Mouse (Mus musculus) midbrain, embryonic 10.5 days (tissue): ENCODE results near the gene Mrpl48. TPM values are rescaled to one million over a fixed set of nuclear protein-coding genes. Genes with fewer than 3 reads are reported as not detected.

Source experiments
- DNase-seq: peaks from one replicate; pipeline ENCODE4 v3.0.0-alpha.2; 2017; ENCODE audit warnings: low spot score
- H3K27ac ChIP-seq: fragments of 300-500 bp; sonication (generic); replicated peaks from 2 replicates; pipeline ENCODE4 v1.5.1; 2016; ENCODE audit warnings: mild to moderate bottlenecking
- H3K27me3 ChIP-seq: fragments of 300-500 bp; sonication (generic); 2 replicates; pipeline ENCODE4 v1.6.1; 2016; ENCODE audit warnings: low read depth, mild to moderate bottlenecking; ENCODE audit not compliant: poor library complexity, severe bottlenecking
- H3K36me3 ChIP-seq: fragments of 300-500 bp; sonication (generic); 2 replicates; pipeline ENCODE4 v1.6.1; 2016; ENCODE audit warnings: mild to moderate bottlenecking, moderate library complexity
- H3K4me1 ChIP-seq: fragments of 300-500 bp; sonication (generic); 2 replicates; pipeline ENCODE4 v1.6.1; 2016
- H3K4me3 ChIP-seq: fragments of 300-500 bp; sonication (generic); 2 replicates; pipeline ENCODE4 v1.5.1; 2016; ENCODE audit warnings: mild to moderate bottlenecking, moderate library complexity
- H3K9me3 ChIP-seq: fragments of 300-500 bp; sonication (generic); replicated peaks from 2 replicates; pipeline ENCODE4 v1.6.1; 2016; ENCODE audit warnings: mild to moderate bottlenecking
- WGBS: fragments of 180-500 bp; shearing (Covaris S2); methylation state at CpG from one replicate; pipeline ENCODE4 v1.1.7; 2016; 5-methylcytosine and 5-hydroxymethylcytosine counted together
- polyA plus RNA-seq: library from polyadenylated mRNA; unstranded; fragments of >200 nt; fragmentation: Nextera tagmentation; extraction: Ambion mirVana; gene quantifications from 2 replicates; pipeline ENCODE4 v1.2.1, GENCODE M21; 2016

The Mrpl48 gene
- polyA plus RNA-seq, 1 experiment from 2014 or later: 63.2 TPM

- 92% methylated on average over 4 of the region's 4 CpGs for WGBS
- H3K27ac ChIP-seq: no peak overlapping the region
- no peak for DNase-seq
These were observed 8.2 kb upstream of the Mrpl48 start for GRCm38 (mm10) chr7:100616121-100616857.

GRCm38 (mm10) chr7:100608910-100609309 is 809 bp upstream of the Mrpl48 start:
- Histone ChIP-seq H3K27me3 (peaks cover 10% of the 10 kb centered on the region; the same call in 1 of the 2 replicates), H3K4me1 (peaks cover 25% of the 10 kb centered on the region), H3K36me3 (no peaks in the 10 kb centered on the region), H3K27ac (peak overlapping the region; percentile 91), H3K9me3 (no peaks in the 10 kb centered on the region), H3K4me3 (peak overlapping the region; percentile 65)
- WGBS: 29% methylated on average over 4 of the region's 4 CpGs
- no peak for DNase-seq

More at GRCm38 (mm10) chr7:100616121-100616857, 8.2 kb upstream of the Mrpl48 start:
- no peak overlapping the region for H3K4me3 ChIP-seq
- no peaks in the 10 kb centered on the region for H3K9me3 ChIP-seq
- H3K36me3 ChIP-seq: 0 out of 2 replicates have a peak, but pooled peaks cover 3% of the 10 kb centered on the region
- no peaks in the 10 kb centered on the region for H3K27me3 ChIP-seq
- H3K4me1 ChIP-seq: no peaks in the 10 kb centered on the region

GRCm38 (mm10) chr7:100607214-100608129 is 629 bp downstream of the Mrpl48 start, which contains the start of gene Rab6a:
Gene Rab6a (plus strand): TSS chr7:100607410.
- peak; percentile 99 for DNase-seq
- H3K9me3 ChIP-seq: no peaks in the 10 kb centered on the region
- peak within 1 kb of the TSS; percentile 91 for H3K27ac ChIP-seq
- WGBS: under 1% methylated on average over 105 of the region's 105 CpGs
- peak within 1 kb of the TSS; percentile 65 for H3K4me3 ChIP-seq
- H3K27me3 ChIP-seq: peaks cover 10% of the 10 kb centered on the region; the same call in 1 of the 2 replicates
- peaks cover 25% of the 10 kb centered on the region for H3K4me1 ChIP-seq
- H3K36me3 ChIP-seq: no peaks in the 10 kb centered on the region

DNA sequence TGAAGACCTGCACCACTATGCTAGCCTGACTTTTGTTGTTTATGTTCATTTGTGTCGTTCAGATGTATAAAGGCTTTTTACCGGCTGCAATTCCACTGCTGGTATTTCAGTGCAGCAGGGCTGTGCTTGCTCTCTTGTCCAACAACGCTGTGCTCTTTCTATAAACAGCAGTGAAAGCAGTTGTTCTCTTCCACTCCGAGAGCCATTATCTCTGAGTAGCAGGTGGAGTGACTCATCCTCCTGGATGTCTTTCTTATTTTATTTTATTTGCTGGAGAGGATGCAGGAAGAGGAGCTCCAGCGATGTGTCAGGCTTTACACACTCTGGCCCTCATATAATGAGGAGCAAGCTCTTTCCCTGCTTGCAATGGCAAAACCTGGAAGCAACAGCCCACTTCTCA is 7.9 kb downstream of the Mrpl48 start:
- Histone ChIP-seq H3K36me3 (no peaks in the 10 kb centered on the region), H3K9me3 (no peaks in the 10 kb centered on the region; the same call in 1 of the 2 replicates), H3K4me1 (no peaks in the 10 kb centered on the region), H3K27ac (no peak overlapping the region), H3K4me3 (no peak overlapping the region), H3K27me3 (peaks cover 6% of the 10 kb centered on the region; the same call in 1 of the 2 replicates)
- DNase-seq: no peak
- 84% methylated on average over 5 of the region's 5 CpGs for WGBS

GRCm38 (mm10) chr7:100593349-100593748 is 14.8 kb downstream of the Mrpl48 start:
- no peaks in the 10 kb centered on the region for H3K36me3 ChIP-seq
- H3K4me1 ChIP-seq: peaks cover 11% of the 10 kb centered on the region; the same call in 1 of the 2 replicates

GRCm38 (mm10) chr7:100591522-100591852 is 16.6 kb downstream of the Mrpl48 start:
- H3K36me3 ChIP-seq: no peaks in the 10 kb centered on the region
- 10% methylated on average over 2 of the region's 2 CpGs for WGBS
- H3K27me3 ChIP-seq: no peaks in the 10 kb centered on the region
- H3K4me3 ChIP-seq: peak overlapping the region; percentile 61
- no peaks in the 10 kb centered on the region for H3K9me3 ChIP-seq
- H3K4me1 ChIP-seq: peaks cover 14% of the 10 kb centered on the region; the same call in 1 of the 2 replicates
- peak overlapping the region; percentile 90 for H3K27ac ChIP-seq
- no peak for DNase-seq

More at GRCm38 (mm10) chr7:100593349-100593748, 14.8 kb downstream of the Mrpl48 start:
- no peak for DNase-seq
- H3K27me3 ChIP-seq: no peaks in the 10 kb centered on the region
- no peak overlapping the region for H3K27ac ChIP-seq
- no peaks in the 10 kb centered on the region for H3K9me3 ChIP-seq
- no peak overlapping the region for H3K4me3 ChIP-seq

- no peaks in the 10 kb centered on the region for H3K27me3 ChIP-seq
- peak; percentile 86 for DNase-seq
- H3K27ac ChIP-seq: peak overlapping the region; percentile 90
- H3K4me3 ChIP-seq: peak overlapping the region; percentile 61
- H3K36me3 ChIP-seq: no peaks in the 10 kb centered on the region
- no peaks in the 10 kb centered on the region for H3K9me3 ChIP-seq
- H3K4me1 ChIP-seq: peaks cover 14% of the 10 kb centered on the region; the same call in 1 of the 2 replicates
- 1% methylated on average over 18 of the region's 20 CpGs for WGBS
These were observed 17.1 kb downstream of the Mrpl48 start for GRCm38 (mm10) chr7:100590845-100591521.

DNA sequence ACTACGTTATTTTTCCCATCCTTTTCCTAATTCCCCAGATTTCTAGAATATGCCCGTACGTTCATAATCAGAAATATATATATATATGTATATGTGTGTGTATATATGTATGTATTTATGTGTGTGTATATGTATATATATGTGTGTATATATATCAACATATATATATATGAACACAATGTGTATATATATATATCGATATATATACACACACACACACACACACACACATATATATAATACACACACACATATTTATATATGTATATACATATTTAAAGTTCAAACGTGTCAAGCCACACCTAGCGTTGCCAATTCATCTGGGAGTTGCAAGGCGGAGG is 17.6 kb downstream of the Mrpl48 start:
- Histone ChIP-seq H3K4me1 (peaks cover 14% of the 10 kb centered on the region; the same call in 1 of the 2 replicates), H3K36me3 (no peaks in the 10 kb centered on the region), H3K27me3 (no peaks in the 10 kb centered on the region), H3K4me3 (peak overlapping the region; percentile 61), H3K9me3 (no peaks in the 10 kb centered on the region), H3K27ac (peak overlapping the region; percentile 90)
- 49% methylated on average over 7 of the region's 7 CpGs for WGBS
- no peak for DNase-seq

GRCm38 (mm10) chr7:100589816-100590215 is 18.3 kb downstream of the Mrpl48 start:
- Histone ChIP-seq H3K27ac (no peak overlapping the region), H3K4me1 (peaks cover 14% of the 10 kb centered on the region; the same call in 1 of the 2 replicates), H3K27me3 (no peaks in the 10 kb centered on the region), H3K4me3 (no peak overlapping the region), H3K9me3 (no peaks in the 10 kb centered on the region), H3K36me3 (no peaks in the 10 kb centered on the region)
- 81% methylated on average over 1 of the region's 1 CpGs for WGBS
- no peak for DNase-seq

DNA sequence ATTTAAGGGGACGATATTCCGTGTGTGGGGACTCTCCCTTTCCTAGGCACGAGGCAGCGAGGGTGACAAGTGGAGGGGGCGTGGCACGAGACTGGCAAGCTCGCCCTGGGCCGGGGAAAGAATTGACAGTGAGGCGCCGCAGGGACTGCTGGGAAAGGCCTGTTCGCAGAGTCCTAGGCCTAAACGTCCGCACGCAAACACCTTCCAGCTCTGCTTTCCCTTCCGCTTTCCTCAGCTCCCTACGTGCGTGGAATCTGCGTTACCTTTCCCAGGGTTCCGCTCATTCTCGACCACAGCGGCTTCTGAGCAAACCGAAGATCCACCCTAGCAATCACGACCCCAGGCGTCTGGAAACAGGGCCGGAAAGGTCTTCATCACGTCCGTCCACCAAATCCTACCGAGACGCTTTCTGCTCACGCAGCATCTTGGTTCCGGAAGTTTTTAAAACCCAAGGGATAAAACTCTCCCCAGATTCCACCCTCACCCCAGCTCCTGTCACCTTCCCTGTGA is 25.3 kb downstream of the Mrpl48 start:
- Histone ChIP-seq H3K27ac (peak overlapping the region; percentile 96), H3K4me3 (peak overlapping the region; percentile 70), H3K4me1 (peaks cover 8% of the 10 kb centered on the region), H3K27me3 (no peaks in the 10 kb centered on the region), H3K36me3 (no peaks in the 10 kb centered on the region), H3K9me3 (no peaks in the 10 kb centered on the region)
- WGBS: under 1% methylated on average over 31 of the region's 31 CpGs
- DNase-seq: peak; percentile 88

GRCm38 (mm10) chr7:100582235-100582634 is 25.9 kb downstream of the Mrpl48 start:
- H3K27ac ChIP-seq: no peak overlapping the region
- 41% methylated on average over 7 of the region's 7 CpGs for WGBS

DNA sequence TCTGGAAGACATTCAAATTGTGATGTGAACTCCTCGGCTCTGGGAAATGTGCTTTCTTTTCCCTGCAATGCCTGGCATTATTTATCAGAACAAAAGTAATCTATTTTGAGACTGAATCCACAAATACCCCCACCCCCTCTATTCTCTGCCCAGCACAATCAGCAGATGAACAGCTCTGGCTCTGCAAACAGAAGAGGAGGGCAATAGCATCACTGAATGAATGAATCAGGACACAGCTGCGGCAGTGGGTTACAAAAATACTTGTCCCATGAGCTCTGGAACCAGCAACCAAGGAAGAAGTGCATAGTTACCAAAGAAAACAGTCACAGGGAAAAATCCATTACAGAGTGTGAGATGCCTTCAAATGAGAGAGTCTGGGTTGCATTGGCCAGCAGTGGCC is 29.3 kb downstream of the Mrpl48 start:
- no peak overlapping the region for H3K27ac ChIP-seq
- no peaks in the 10 kb centered on the region for H3K36me3 ChIP-seq
- H3K27me3 ChIP-seq: no peaks in the 10 kb centered on the region
- H3K9me3 ChIP-seq: no peaks in the 10 kb centered on the region
- no peak for DNase-seq
- H3K4me1 ChIP-seq: peaks cover 8% of the 10 kb centered on the region
- H3K4me3 ChIP-seq: no peak overlapping the region
- WGBS: 73% methylated on average over 2 of the region's 2 CpGs

More at GRCm38 (mm10) chr7:100582235-100582634, 25.9 kb downstream of the Mrpl48 start:
- Histone ChIP-seq H3K27me3 (no peaks in the 10 kb centered on the region), H3K36me3 (no peaks in the 10 kb centered on the region), H3K4me3 (peak overlapping the region; percentile 70), H3K4me1 (peaks cover 8% of the 10 kb centered on the region), H3K9me3 (no peaks in the 10 kb centered on the region)
- no peak for DNase-seq
